8 mouse cellular contexts compared by ENCODE assay signal in the genomic region with DNA sequence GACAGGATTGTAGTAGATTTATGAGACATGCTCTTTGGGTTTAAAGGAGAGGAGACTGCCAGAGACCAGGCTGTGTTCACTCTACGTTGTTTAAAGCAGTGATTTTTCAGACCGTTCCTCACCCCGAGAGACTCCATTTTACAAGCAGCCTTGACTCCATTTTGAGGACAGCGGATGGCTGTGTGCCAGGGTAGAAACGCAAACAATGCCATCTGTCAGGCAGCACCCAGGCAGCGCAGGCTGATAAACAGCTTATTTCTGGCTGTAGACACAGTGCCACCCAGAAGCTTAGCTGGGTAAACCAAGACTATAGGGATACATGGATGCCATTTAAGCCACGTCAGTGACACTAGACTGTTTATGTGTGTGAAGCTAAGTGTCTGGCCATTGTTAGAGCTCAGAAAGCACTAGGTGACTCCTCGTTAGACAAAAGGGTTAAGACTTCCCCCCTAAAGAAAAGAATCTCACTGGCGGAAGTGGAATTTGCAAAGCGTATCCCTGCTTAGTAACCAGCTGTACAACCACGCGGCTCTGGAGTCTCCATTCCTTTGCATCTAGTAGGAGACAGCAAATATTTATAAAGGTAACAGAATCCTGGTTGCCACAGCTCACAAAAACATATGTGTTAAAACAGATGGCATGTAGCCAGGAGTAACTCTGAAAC. TPM values are rescaled to one million over a fixed set of nuclear protein-coding genes. Genes with fewer than 3 reads are reported as not detected.
DNase-seq lines count a peak whose midpoint lies in the region; ATAC-seq lines count a peak whose summit lies in the region.

No protein-coding gene starts in this region.

- H3K4me2 ChIP-seq in heart, embryonic 15.5 days = peak overlapping the region; percentile 42
- peak overlapping the region; percentile 44 for H3K4me2 ChIP-seq in neural tube, embryonic 14.5 days (ENCODE audit: low read depth, low read length)
- H3K4me2 ChIP-seq in liver, embryonic 12.5 days = no peak overlapping the region

- no peaks in the 10 kb centered on the region for H3K36me3 ChIP-seq in heart, embryonic 15.5 days
- no peaks in the 10 kb centered on the region for H3K36me3 ChIP-seq in neural tube, embryonic 14.5 days (ENCODE audit: control insufficient read depth, insufficient read depth, low read length)
- no peaks in the 10 kb centered on the region for H3K36me3 ChIP-seq in liver, embryonic 12.5 days

- H3K9ac ChIP-seq in heart, embryonic 15.5 days = no peak overlapping the region
- H3K9ac ChIP-seq in neural tube, embryonic 14.5 days (replicated peaks; ENCODE audit: low read depth, low read length) = peak overlapping the region; percentile 50
- H3K9ac ChIP-seq in liver, embryonic 12.5 days = no peak overlapping the region

- peak overlapping the region; percentile 9; the same call in 1 of the 2 replicates for H3K4me3 ChIP-seq in heart, embryonic 15.5 days
- peak overlapping the region; percentile 13; the same call in 1 of the 2 replicates for H3K4me3 ChIP-seq in neural tube, embryonic 14.5 days (ENCODE audit: low read depth, low read length)
- no peak overlapping the region for H3K4me3 ChIP-seq in liver, embryonic 12.5 days

- 50% methylated on average over 12 of the region's 12 CpGs for WGBS in heart, embryonic 15.5 days
- WGBS in neural tube, embryonic 14.5 days = 14% methylated on average over 12 of the region's 12 CpGs
- WGBS in liver, embryonic 12.5 days (ENCODE audit: insufficient replicate concordance) = 67% methylated on average over 12 of the region's 12 CpGs

- no peak for DNase-seq in heart, postnatal 36 days
- DNase-seq in adrenal gland, postnatal 14 days = peak; percentile 47
- peak; percentile 58 to 81 for DNase-seq in frontal cortex, adult 2 months (ENCODE audit: extremely low spot score in 1 of 2, low spot score in 1 of 2)
- DNase-seq in left cerebral cortex, adult 8-10 months (ENCODE audit: low spot score in 2 of 2) = peak; percentile 57 to 71
- no peak for DNase-seq in spleen, postnatal 36 days (ENCODE audit: low spot score in 2 of 2)

- peak overlapping the region; percentile 38; the same call in 1 of the 2 replicates for H3K27ac ChIP-seq in heart, embryonic 15.5 days
- H3K27ac ChIP-seq in neural tube, embryonic 14.5 days (ENCODE audit: low read depth, low read length) = peak overlapping the region; percentile 91
- H3K27ac ChIP-seq in liver, embryonic 12.5 days = no peak overlapping the region

- H3K27me3 ChIP-seq in heart, embryonic 15.5 days = no peaks in the 10 kb centered on the region
- no peaks in the 10 kb centered on the region for H3K27me3 ChIP-seq in neural tube, embryonic 14.5 days (ENCODE audit: control insufficient read depth, insufficient read depth, low read length)
- no peaks in the 10 kb centered on the region for H3K27me3 ChIP-seq in liver, embryonic 12.5 days (replicated peaks)

- no peak for ATAC-seq in heart, embryonic 15.5 days (replicated peaks; ENCODE audit: insufficient number of reproducible peaks, insufficient read depth, low FRiP score, low read depth)
- peak; percentile 91 for ATAC-seq in neural tube, embryonic 14.5 days (ENCODE audit: low read depth)
- ATAC-seq in liver, embryonic 12.5 days = no peak

- no peaks in the 10 kb centered on the region for H3K9me3 ChIP-seq in heart, embryonic 15.5 days (replicated peaks)
- H3K9me3 ChIP-seq in neural tube, embryonic 14.5 days (ENCODE audit: control insufficient read depth, low read length) = no peaks in the 10 kb centered on the region
- H3K9me3 ChIP-seq in liver, embryonic 12.5 days (replicated peaks) = no peaks in the 10 kb centered on the region

- intact Hi-C loops in heart, postnatal 36 days (cut with DNase I) = no loop called here

- H3K4me1 ChIP-seq in heart, embryonic 15.5 days (replicated peaks) = peaks cover 7% of the 10 kb centered on the region; the same call in 1 of the 2 replicates
- H3K4me1 ChIP-seq in neural tube, embryonic 14.5 days (ENCODE audit: control insufficient read depth, insufficient read depth, low read length) = peaks cover 11% of the 10 kb centered on the region; the same call in 1 of the 2 replicates
- no peaks in the 10 kb centered on the region for H3K4me1 ChIP-seq in liver, embryonic 12.5 days

RNA-seq across cellular contexts. Expression of a gene that starts 12.2 kb away (rescaled TPM):
- 9.8 and 14.4 TPM in 2 replicates for polyA plus RNA-seq in heart, embryonic 15.5 days (2015; fragmentation: Nextera tagmentation; extraction: Ambion mirVana)
- 1 to 10 TPM; 3.7 to 3.9 TPM for total RNA-seq in heart, postnatal 36 days (2021)
- total RNA-seq in adrenal gland, postnatal 14 days (2021) = 11.1 and 11.9 TPM in 2 replicates
- polyA plus RNA-seq in frontal cortex, adult 2 months (2012; rRNA removed) = 8.5 and 10.1 TPM in 2 replicates
- 10 to 100 TPM in 2 of 4 experiments, 1 to 10 TPM in 2; 8.8 to 10.5 (median 9.8) TPM for total RNA-seq in left cerebral cortex, adult 8-10 months (2022)
- 30.4 and 34.6 TPM in 2 replicates for polyA plus RNA-seq in neural tube, embryonic 14.5 days (2014; fragmentation: Nextera tagmentation; extraction: Ambion mirVana)
- polyA plus RNA-seq in liver, embryonic 12.5 days (2016; fragmentation: Nextera tagmentation; extraction: Ambion mirVana) = 17.6 and 18.3 TPM in 2 replicates

RNA-seq across cellular contexts. Expression of a gene that starts 49.9 kb away (rescaled TPM):
- 65.2 and 78.4 TPM in 2 replicates for polyA plus RNA-seq in heart, embryonic 15.5 days (2015; fragmentation: Nextera tagmentation; extraction: Ambion mirVana)
- 1 to 10 TPM; 4.2 to 6.2 TPM for total RNA-seq in heart, postnatal 36 days (2021)
- total RNA-seq in adrenal gland, postnatal 14 days (2021) = 129 and 165 TPM in 2 replicates
- polyA plus RNA-seq in frontal cortex, adult 2 months (2012; rRNA removed) = 112 and 121 TPM in 2 replicates
- total RNA-seq in left cerebral cortex, adult 8-10 months (2022) = 100 to 1,000 TPM; 116 to 122 (median 118) TPM
- polyA plus RNA-seq in neural tube, embryonic 14.5 days (2014; fragmentation: Nextera tagmentation; extraction: Ambion mirVana) = 65.9 and 66.7 TPM in 2 replicates
- 181 and 191 TPM in 2 replicates for polyA plus RNA-seq in liver, embryonic 12.5 days (2016; fragmentation: Nextera tagmentation; extraction: Ambion mirVana)

Comparison
In these comparisons a context has a peak if more than half of its experiments do, and no peak if none do; other contexts are left out.
1. DNase-seq: peak in adrenal gland, postnatal 14 days (single experiment), frontal cortex, adult 2 months (2 of 2) and left cerebral cortex, adult 8-10 months (2 of 2); none in heart, postnatal 36 days (0 of 2) and spleen, postnatal 36 days (0 of 2).